8 mouse cellular contexts compared by ENCODE assay signal in genomic region chr2:174076433-174076824, GRCm38 (mm10). TPM values are rescaled to one million over a fixed set of nuclear protein-coding genes. Genes with fewer than 3 reads are reported as not detected.
DNase-seq lines count a peak whose midpoint lies in the region; ATAC-seq and TF ChIP-seq lines count a peak whose summit lies in the region.

No protein-coding gene starts in this region.

- TF ChIP-seq CTCF in midbrain, postnatal 0 days (IDR thresholded peaks at IDR 0.05) = no peak

- ATAC-seq in heart, embryonic 14.5 days (ENCODE audit: insufficient number of reproducible peaks, insufficient read depth, low FRiP score, low read depth) = no peak
- ATAC-seq in CD4-positive, CD25-positive, alpha-beta regulatory T cell, adult 4 months = peak; percentile 19
- ATAC-seq in intestine, embryonic 14.5 days (replicated peaks; ENCODE audit: low FRiP score, low TSS enrichment, low read depth) = peak; percentile 50
- ATAC-seq in midbrain, postnatal 0 days (ENCODE audit: low FRiP score) = peak; percentile 85
- no peak for ATAC-seq in frontal cortex, adult (ENCODE audit: low TSS enrichment)

- H3K9ac ChIP-seq in heart, embryonic 14.5 days (ENCODE audit: low read length) = peak overlapping the region; percentile 96
- H3K9ac ChIP-seq in intestine, embryonic 14.5 days (ENCODE audit: low read length) = peak overlapping the region; percentile 79
- H3K9ac ChIP-seq in midbrain, postnatal 0 days (replicated peaks; ENCODE audit: low read length, poor library complexity, severe bottlenecking) = peak overlapping the region; percentile 60

- peaks cover 14 to 27% of the 10 kb centered on the region in 2 experiments for H3K4me1 ChIP-seq in heart, embryonic 14.5 days (ENCODE audit: control insufficient read depth in 2 of 2, insufficient read depth in 2 of 2, low read length in 2 of 2)
- H3K4me1 ChIP-seq in intestine, embryonic 14.5 days (replicated peaks; ENCODE audit: control insufficient read depth, insufficient read depth, low read length) = peaks cover 34% of the 10 kb centered on the region
- H3K4me1 ChIP-seq in midbrain, postnatal 0 days (ENCODE audit: insufficient read depth, low read length) = peaks cover 5% of the 10 kb centered on the region

- DNase-seq in heart, adult 18-20 months = no peak
- peak; percentile 70 for DNase-seq in embryo, embryonic 11 days
- DNase-seq in intestine, embryonic 14.5 days (ENCODE audit: low spot score) = no peak
- peak; percentile 91 for DNase-seq in midbrain, postnatal 0 days (ENCODE audit: low spot score)
- DNase-seq in ovary, postnatal 36 days (ENCODE audit: low spot score) = no peak

- H3K9me3 ChIP-seq in heart, embryonic 14.5 days (ENCODE audit: control insufficient read depth, low read length) = no peaks in the 10 kb centered on the region
- H3K9me3 ChIP-seq in intestine, embryonic 14.5 days (ENCODE audit: control insufficient read depth, low read length) = no peaks in the 10 kb centered on the region
- no peaks in the 10 kb centered on the region for H3K9me3 ChIP-seq in midbrain, postnatal 0 days (ENCODE audit: low read length)

- WGBS in heart, embryonic 14.5 days = under 1% methylated on average over 22 of the region's 22 CpGs
- WGBS in intestine, embryonic 14.5 days = under 1% methylated on average over 22 of the region's 22 CpGs
- 0% methylated on average over 22 of the region's 22 CpGs for WGBS in midbrain, postnatal 0 days

- H3K4me2 ChIP-seq in heart, embryonic 14.5 days (ENCODE audit: low read length) = peak overlapping the region; percentile 98
- H3K4me2 ChIP-seq in intestine, embryonic 14.5 days (ENCODE audit: low read length) = peak overlapping the region; percentile 94
- H3K4me2 ChIP-seq in midbrain, postnatal 0 days (ENCODE audit: low read depth, low read length, poor library complexity, severe bottlenecking) = peak overlapping the region; percentile 86

- H3K4me3 ChIP-seq in heart, embryonic 14.5 days (ENCODE audit: control insufficient read depth in 1 of 2, insufficient read depth in 1 of 2, low read depth in 1 of 2, low read length in 2 of 2) = peak overlapping the region; percentile 95 to 97
- H3K4me3 ChIP-seq in intestine, embryonic 14.5 days (ENCODE audit: low read depth, low read length) = peak overlapping the region; percentile 95
- H3K4me3 ChIP-seq in midbrain, postnatal 0 days (ENCODE audit: low read depth, low read length) = peak overlapping the region; percentile 67

- no peaks in the 10 kb centered on the region for H3K36me3 ChIP-seq in heart, embryonic 14.5 days (ENCODE audit: control insufficient read depth, insufficient read depth, low read length)
- H3K36me3 ChIP-seq in intestine, embryonic 14.5 days (ENCODE audit: control insufficient read depth, insufficient read depth, low read length) = no peaks in the 10 kb centered on the region
- H3K36me3 ChIP-seq in midbrain, postnatal 0 days (ENCODE audit: insufficient read depth, low read length) = no peaks in the 10 kb centered on the region

- H3K27ac ChIP-seq in heart, embryonic 14.5 days (replicated peaks in 1 of 2; ENCODE audit: control insufficient read depth in 1 of 2, insufficient read depth in 1 of 2, low read depth in 2 of 2, low read length in 2 of 2) = peak overlapping the region; percentile 66 to 87
- H3K27ac ChIP-seq in intestine, embryonic 14.5 days (ENCODE audit: low read depth) = peak overlapping the region; percentile 96
- H3K27ac ChIP-seq in midbrain, postnatal 0 days (ENCODE audit: low read depth, low read length) = peak overlapping the region; percentile 71

- H3K27me3 ChIP-seq in heart, embryonic 14.5 days (ENCODE audit: control insufficient read depth, insufficient read depth, low read length) = no peaks in the 10 kb centered on the region
- H3K27me3 ChIP-seq in intestine, embryonic 14.5 days (replicated peaks; ENCODE audit: control insufficient read depth, insufficient read depth, low read length) = no peaks in the 10 kb centered on the region
- H3K27me3 ChIP-seq in midbrain, postnatal 0 days (ENCODE audit: insufficient read depth, low read length) = no peaks in the 10 kb centered on the region

RNA-seq across cellular contexts. Expression of gene Stx16, which starts 0.3 kb away (rescaled TPM):
- 6.9 and 7.9 TPM in 2 replicates for polyA plus RNA-seq in heart, embryonic 14.5 days (2014; fragmentation: Nextera tagmentation; extraction: Ambion mirVana)
- total RNA-seq in heart, adult 18-20 months (2021) = 10 to 100 TPM; 16.4 to 17.3 TPM
- 10 to 100 TPM; 18.2 to 20.4 TPM for polyA plus RNA-seq in CD4-positive, CD25-positive, alpha-beta regulatory T cell, adult 4 months (2017; shearing (Covaris generic))
- 9.2 and 10.0 TPM in 2 replicates for polyA plus RNA-seq in intestine, embryonic 14.5 days (2014; fragmentation: Nextera tagmentation; extraction: Ambion mirVana)
- total RNA-seq in midbrain, postnatal 0 days (2014; rRNA removed) = 35.4 and 38.8 TPM in 2 replicates
- 9.7 and 10.5 TPM in 2 replicates for polyA plus RNA-seq in midbrain, postnatal 0 days (2015; fragmentation: Nextera tagmentation; extraction: Ambion mirVana)

RNA-seq across cellular contexts. Expression of gene Npepl1, which starts 33.7 kb away (rescaled TPM):
- 44.3 and 44.5 TPM in 2 replicates for polyA plus RNA-seq in heart, embryonic 14.5 days (2014; fragmentation: Nextera tagmentation; extraction: Ambion mirVana)
- total RNA-seq in heart, adult 18-20 months (2021) = 10 to 100 TPM; 66.6 to 70.9 TPM
- polyA plus RNA-seq in CD4-positive, CD25-positive, alpha-beta regulatory T cell, adult 4 months (2017; shearing (Covaris generic)) = 10 to 100 TPM; 21.9 to 24.5 TPM
- 55.6 and 59.9 TPM in 2 replicates for polyA plus RNA-seq in intestine, embryonic 14.5 days (2014; fragmentation: Nextera tagmentation; extraction: Ambion mirVana)
- total RNA-seq in midbrain, postnatal 0 days (2014; rRNA removed) = 17.4 and 22.7 TPM in 2 replicates
- 14.5 and 15.7 TPM in 2 replicates for polyA plus RNA-seq in midbrain, postnatal 0 days (2015; fragmentation: Nextera tagmentation; extraction: Ambion mirVana)

Comparison
In these comparisons a context has a peak if more than half of its experiments do, and no peak if none do; other contexts are left out.
1. ATAC-seq: peak in CD4-positive, CD25-positive, alpha-beta regulatory T cell, adult 4 months (single experiment), intestine, embryonic 14.5 days (single experiment) and midbrain, postnatal 0 days (single experiment); none in heart, embryonic 14.5 days (single experiment) and frontal cortex, adult (single experiment).
2. DNase-seq: peak in embryo, embryonic 11 days (single experiment) and midbrain, postnatal 0 days (single experiment); none in heart, adult 18-20 months (0 of 2), intestine, embryonic 14.5 days (single experiment) and ovary, postnatal 36 days (single experiment).
3. Peak in every context shown above with its lines, with median percentiles within 50 percentile points of each other: H3K27ac ChIP-seq, H3K4me2 ChIP-seq, H3K4me3 ChIP-seq and H3K9ac ChIP-seq.